Mouse (Mus musculus) kidney, embryonic 14.5 days (tissue): Measurements from ENCODE around the gene Med15. TPM values are rescaled to one million over a fixed set of nuclear protein-coding genes. Genes with fewer than 3 reads are reported as not detected.

Experiments used
- ATAC-seq: fragments of 200-750 bp; cut with Nextera tagmentation; 2 replicates; pipeline ENCODE4 v1.8.0; 2017; ENCODE audit warnings: moderate number of reproducible peaks, mild to moderate bottlenecking, moderate TSS enrichment, moderate library complexity; ENCODE audit not compliant: low FRiP score, low TSS enrichment
- H3K27ac ChIP-seq: fragments of 300-500 bp; sonication (generic); 2 replicates; pipeline ENCODE4 v1.5.1; 2014; ENCODE audit warnings: low read depth, mild to moderate bottlenecking, low read length, moderate library complexity, mixed read lengths
- H3K27me3 ChIP-seq: fragments of 300-500 bp; sonication (generic); 2 replicates; pipeline ENCODE4 v1.6.1; 2014; ENCODE audit warnings: mild to moderate bottlenecking, low read length; ENCODE audit not compliant: control insufficient read depth, insufficient read depth
- H3K36me3 ChIP-seq: fragments of 300-500 bp; sonication (generic); 2 replicates; pipeline ENCODE4 v1.6.1; 2014; ENCODE audit warnings: low read length, mixed read lengths; ENCODE audit not compliant: control insufficient read depth, insufficient read depth
- H3K4me1 ChIP-seq: fragments of 300-500 bp; sonication (generic); 2 replicates; pipeline ENCODE4 v1.6.1; 2014; ENCODE audit warnings: low read length, mixed read lengths; ENCODE audit not compliant: control insufficient read depth, insufficient read depth
- H3K4me2 ChIP-seq: fragments of 300-500 bp; sonication (generic); replicated peaks from 2 replicates; pipeline ENCODE4 v1.6.1; 2014; ENCODE audit warnings: low read depth, mild to moderate bottlenecking, low read length
- H3K4me3 ChIP-seq: fragments of 300-500 bp; sonication (generic); 2 replicates; pipeline ENCODE4 v1.5.1; 2014; ENCODE audit warnings: mild to moderate bottlenecking, low read length
- H3K9ac ChIP-seq: fragments of 300-500 bp; sonication (generic); 2 replicates; pipeline ENCODE4 v1.6.1; 2014; ENCODE audit warnings: low read depth, mild to moderate bottlenecking, low read length, moderate library complexity
- H3K9me3 ChIP-seq: fragments of 300-500 bp; sonication (generic); 2 replicates; pipeline ENCODE4 v1.6.1; 2016; ENCODE audit warnings: low read length; ENCODE audit not compliant: control insufficient read depth
- WGBS: fragments of 180-500 bp; shearing (Covaris S2); extraction: QIAGEN DNeasy Blood & Tissue Kit; methylation state at CpG from one replicate; pipeline ENCODE4 v1.1.7; 2014; 5-methylcytosine and 5-hydroxymethylcytosine counted together
- polyA plus RNA-seq: library from polyadenylated mRNA; unstranded; fragments of >200 nt; fragmentation: Nextera tagmentation; extraction: Ambion mirVana; gene quantifications from 2 replicates; pipeline ENCODE4 v1.2.1, GENCODE M21; 2014

The Med15 gene
- 32.4 and 39.7 TPM in 2 replicates for polyA plus RNA-seq

- no peaks in the 10 kb centered on the region for H3K36me3 ChIP-seq
- WGBS: 48% methylated on average over 3 of the region's 3 CpGs
- no peak within 1 kb of the TSS for H3K4me3 ChIP-seq
- H3K27ac ChIP-seq: no peak within 1 kb of the TSS
- no peak within 1 kb of the TSS for H3K4me2 ChIP-seq
- ATAC-seq: no peak
- H3K9me3 ChIP-seq: no peaks in the 10 kb centered on the region
- no peaks in the 10 kb centered on the region for H3K27me3 ChIP-seq
- no peaks in the 10 kb centered on the region for H3K4me1 ChIP-seq
- no peak within 1 kb of the TSS for H3K9ac ChIP-seq
These were observed at the start of gene Med15 for GRCm38 (mm10) chr16:17732841-17733340. Gene Med15, minus strand, starts transcription at chr16:17732891.

- no peak overlapping the region for H3K9ac ChIP-seq
- 76% methylated on average over 1 of the region's 1 CpGs for WGBS
- no peaks in the 10 kb centered on the region for H3K9me3 ChIP-seq
- H3K4me1 ChIP-seq: no peaks in the 10 kb centered on the region
- no peak overlapping the region for H3K4me3 ChIP-seq
- ATAC-seq: no peak
- H3K27me3 ChIP-seq: no peaks in the 10 kb centered on the region
- H3K36me3 ChIP-seq: peaks cover 66% of the 10 kb centered on the region
- no peak overlapping the region for H3K27ac ChIP-seq
- H3K4me2 ChIP-seq: no peak overlapping the region
These were observed 47.0 kb upstream of the Med15 start for GRCm38 (mm10) chr16:17779692-17780091.

- ATAC-seq: no peak
- no peak overlapping the region for H3K4me2 ChIP-seq
- no peaks in the 10 kb centered on the region for H3K9me3 ChIP-seq
- no peak overlapping the region for H3K4me3 ChIP-seq
- no peak overlapping the region for H3K27ac ChIP-seq
- 81% methylated on average over 4 of the region's 4 CpGs for WGBS
- H3K9ac ChIP-seq: no peak overlapping the region
- no peaks in the 10 kb centered on the region for H3K4me1 ChIP-seq
- H3K36me3 ChIP-seq: peaks cover 59% of the 10 kb centered on the region
- H3K27me3 ChIP-seq: no peaks in the 10 kb centered on the region
These were observed 45.5 kb upstream of the Med15 start for GRCm38 (mm10) chr16:17778223-17778622.

- H3K4me1 ChIP-seq: no peaks in the 10 kb centered on the region
- no peak overlapping the region for H3K9ac ChIP-seq
- peaks cover 66% of the 10 kb centered on the region for H3K36me3 ChIP-seq
- H3K4me2 ChIP-seq: no peak overlapping the region
- WGBS: 68% methylated on average over 11 of the region's 11 CpGs
- no peak overlapping the region for H3K27ac ChIP-seq
- ATAC-seq: no peak
- H3K4me3 ChIP-seq: no peak overlapping the region
- H3K27me3 ChIP-seq: no peaks in the 10 kb centered on the region
- H3K9me3 ChIP-seq: no peaks in the 10 kb centered on the region
These were observed 44.1 kb upstream of the Med15 start for GRCm38 (mm10) chr16:17776828-17777227.

GRCm38 (mm10) chr16:17771117-17771865, 38.6 kb upstream of the Med15 start:
- no peak overlapping the region for H3K9ac ChIP-seq
- no peaks in the 10 kb centered on the region for H3K4me1 ChIP-seq
- H3K27ac ChIP-seq: no peak overlapping the region
- ATAC-seq: no peak
- no peak overlapping the region for H3K4me2 ChIP-seq
- no peak overlapping the region for H3K4me3 ChIP-seq
- no peaks in the 10 kb centered on the region for H3K27me3 ChIP-seq
- no peaks in the 10 kb centered on the region for H3K9me3 ChIP-seq
- WGBS: 79% methylated on average over 4 of the region's 4 CpGs
- peaks cover 56% of the 10 kb centered on the region for H3K36me3 ChIP-seq

- Histone ChIP-seq H3K27me3 (no peaks in the 10 kb centered on the region), H3K4me2 (no peak overlapping the region), H3K9ac (no peak overlapping the region), H3K9me3 (no peaks in the 10 kb centered on the region), H3K27ac (no peak overlapping the region), H3K36me3 (peaks cover 62% of the 10 kb centered on the region), H3K4me1 (no peaks in the 10 kb centered on the region), H3K4me3 (no peak overlapping the region)
- whole genome bisulfite sequencing: 89% methylated on average over 7 of the region's 7 CpGs
- ATAC-seq: no peak
These were observed 36.1 kb upstream of the Med15 start for GRCm38 (mm10) chr16:17768834-17769233.

GRCm38 (mm10) chr16:17764108-17764511, 31.4 kb upstream of the Med15 start:
- Histone ChIP-seq H3K36me3 (peaks cover 40% of the 10 kb centered on the region; the same call in 1 of the 2 replicates), H3K9me3 (no peaks in the 10 kb centered on the region), H3K27me3 (no peaks in the 10 kb centered on the region), H3K4me2 (no peak overlapping the region), H3K27ac (no peak overlapping the region), H3K4me3 (no peak overlapping the region), H3K9ac (no peak overlapping the region), H3K4me1 (peaks cover 9% of the 10 kb centered on the region; the same call in 1 of the 2 replicates)
- no peak for ATAC-seq
- WGBS: 65% methylated on average over 4 of the region's 4 CpGs

- H3K9ac ChIP-seq: no peak overlapping the region; the same call in 1 of the 2 replicates
- H3K27me3 ChIP-seq: no peaks in the 10 kb centered on the region
- H3K4me2 ChIP-seq: peak overlapping the region; percentile 95; the same call in 1 of the 2 replicates
- peak; percentile 21; the same call in 1 of the 2 replicates for ATAC-seq
- 26% methylated on average over 1 of the region's 1 CpGs for WGBS
- H3K4me3 ChIP-seq: peak overlapping the region; percentile 73
- peaks cover 21% of the 10 kb centered on the region; the same call in 1 of the 2 replicates for H3K36me3 ChIP-seq
- no peaks in the 10 kb centered on the region for H3K9me3 ChIP-seq
- H3K27ac ChIP-seq: no peak overlapping the region
- H3K4me1 ChIP-seq: peaks cover 9% of the 10 kb centered on the region; the same call in 1 of the 2 replicates
These were observed 28.4 kb upstream of the Med15 start for GRCm38 (mm10) chr16:17761074-17761473.

- peaks cover 9% of the 10 kb centered on the region; the same call in 1 of the 2 replicates for H3K4me1 ChIP-seq
- peak overlapping the region; percentile 95; the same call in 1 of the 2 replicates for H3K9ac ChIP-seq
- peak overlapping the region; percentile 73 for H3K4me3 ChIP-seq
- ATAC-seq: peak; percentile 28; the same call in 1 of the 2 replicates
- peak overlapping the region; percentile 95 for H3K4me2 ChIP-seq
- no peaks in the 10 kb centered on the region for H3K9me3 ChIP-seq
- H3K27ac ChIP-seq: no peak overlapping the region
- peaks cover 17% of the 10 kb centered on the region; the same call in 1 of the 2 replicates for H3K36me3 ChIP-seq
- 41% methylated on average over 8 of the region's 8 CpGs for WGBS
- no peaks in the 10 kb centered on the region for H3K27me3 ChIP-seq
These were observed 28.0 kb upstream of the Med15 start for GRCm38 (mm10) chr16:17760657-17761056.
